Mouse (Mus musculus) lung, postnatal 14 days (tissue): ENCODE results near the gene Kif26b.

Source experiments
- DNase-seq: peaks from one replicate; pipeline ENCODE4 v3.0.0; 2021

Gene Kif26b

GRCm38 (mm10) chr1:178667808-178668207 is 138.9 kb downstream of the Kif26b start:
- DNase-seq = peak; percentile 3

DNA sequence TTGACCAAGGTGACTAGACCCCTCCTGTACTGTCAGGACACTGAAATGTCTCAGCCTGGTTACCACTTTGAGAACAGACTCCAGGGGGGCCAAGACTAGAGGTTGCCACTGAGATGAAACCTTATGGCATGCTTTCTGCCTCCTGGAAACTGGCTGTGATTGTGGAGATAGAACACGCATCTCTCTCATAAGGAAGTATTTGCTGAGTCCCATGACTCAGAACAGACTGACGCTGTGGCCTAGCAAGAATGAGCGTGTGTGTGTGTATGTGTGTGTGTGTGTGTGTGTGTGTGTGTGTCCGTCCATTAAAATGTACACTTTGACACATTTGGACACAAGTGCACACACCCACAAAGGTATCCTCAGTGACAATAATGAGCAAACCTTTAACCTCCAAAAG is 140.0 kb downstream of the Kif26b start:
- no peak for DNase-seq

GRCm38 (mm10) chr1:178673051-178673450 is 144.1 kb downstream of the Kif26b start:
- DNase-seq = no peak

GRCm38 (mm10) chr1:178673506-178673905 is 144.6 kb downstream of the Kif26b start:
- DNase-seq = no peak

- peak; percentile 24 for DNase-seq
Measured at GRCm38 (mm10) chr1:178675542-178676252, 146.8 kb downstream of the Kif26b start.

- no peak for DNase-seq
Measured at GRCm38 (mm10) chr1:178677160-178677559, 148.2 kb downstream of the Kif26b start.

GRCm38 (mm10) chr1:178677630-178678221 is 148.8 kb downstream of the Kif26b start:
- DNase-seq = no peak

GRCm38 (mm10) chr1:178683631-178684030 is 154.7 kb downstream of the Kif26b start:
- peak; percentile 6 for DNase-seq

GRCm38 (mm10) chr1:178684991-178685680 is 156.2 kb downstream of the Kif26b start:
- no peak for DNase-seq

- DNase-seq = no peak
Measured at GRCm38 (mm10) chr1:178686881-178687280, 158.0 kb downstream of the Kif26b start.

- no peak for DNase-seq
Measured at GRCm38 (mm10) chr1:178689512-178689911, 160.6 kb downstream of the Kif26b start.

DNA sequence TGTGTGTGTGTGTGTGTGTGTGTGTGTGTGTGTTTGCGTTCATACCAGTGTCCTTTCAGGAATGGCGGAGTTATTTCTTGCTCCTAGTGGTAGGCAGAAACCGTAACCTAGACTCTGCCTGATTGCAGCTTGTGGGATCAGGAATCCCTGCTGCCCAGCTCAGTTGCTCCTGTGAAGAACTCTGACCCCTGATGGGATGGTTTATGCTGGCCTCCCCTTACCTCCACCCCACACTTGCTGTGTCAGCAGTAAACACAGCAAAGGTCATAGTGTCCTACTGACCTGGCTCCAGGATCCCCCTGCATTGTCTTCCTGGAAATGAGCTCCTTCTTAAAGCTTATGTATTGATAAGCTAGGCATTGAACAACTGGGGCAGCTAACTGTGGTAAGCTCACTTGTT is 162.8 kb downstream of the Kif26b start:
- no peak for DNase-seq

GRCm38 (mm10) chr1:178700102-178700501 is 171.2 kb downstream of the Kif26b start:
- no peak for DNase-seq

GRCm38 (mm10) chr1:178703496-178703895 is 174.6 kb downstream of the Kif26b start:
- DNase-seq = no peak

DNA sequence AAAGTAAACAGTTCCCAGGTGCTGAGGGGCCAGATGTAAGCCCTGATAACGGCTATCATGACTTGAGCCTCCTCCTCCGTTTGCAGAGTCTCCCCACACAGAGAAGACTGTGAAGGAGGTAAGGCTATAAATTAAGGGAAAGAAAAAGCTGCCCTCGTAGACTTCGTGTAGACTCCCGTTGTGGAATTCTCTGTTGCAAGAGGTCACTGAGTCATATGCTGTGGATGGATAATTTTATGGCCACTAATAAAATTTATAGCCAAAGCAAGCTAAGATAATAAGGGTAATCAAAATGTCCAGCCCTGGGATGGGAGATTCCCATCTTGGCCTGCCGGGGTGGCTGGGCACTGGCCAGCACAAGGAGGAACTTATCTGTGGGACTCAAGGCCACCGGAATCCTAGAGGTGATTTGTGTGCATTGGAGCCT is 179.0 kb downstream of the Kif26b start:
- no peak for DNase-seq

- DNase-seq = no peak
Measured at GRCm38 (mm10) chr1:178708356-178708755, 179.4 kb downstream of the Kif26b start.

DNA sequence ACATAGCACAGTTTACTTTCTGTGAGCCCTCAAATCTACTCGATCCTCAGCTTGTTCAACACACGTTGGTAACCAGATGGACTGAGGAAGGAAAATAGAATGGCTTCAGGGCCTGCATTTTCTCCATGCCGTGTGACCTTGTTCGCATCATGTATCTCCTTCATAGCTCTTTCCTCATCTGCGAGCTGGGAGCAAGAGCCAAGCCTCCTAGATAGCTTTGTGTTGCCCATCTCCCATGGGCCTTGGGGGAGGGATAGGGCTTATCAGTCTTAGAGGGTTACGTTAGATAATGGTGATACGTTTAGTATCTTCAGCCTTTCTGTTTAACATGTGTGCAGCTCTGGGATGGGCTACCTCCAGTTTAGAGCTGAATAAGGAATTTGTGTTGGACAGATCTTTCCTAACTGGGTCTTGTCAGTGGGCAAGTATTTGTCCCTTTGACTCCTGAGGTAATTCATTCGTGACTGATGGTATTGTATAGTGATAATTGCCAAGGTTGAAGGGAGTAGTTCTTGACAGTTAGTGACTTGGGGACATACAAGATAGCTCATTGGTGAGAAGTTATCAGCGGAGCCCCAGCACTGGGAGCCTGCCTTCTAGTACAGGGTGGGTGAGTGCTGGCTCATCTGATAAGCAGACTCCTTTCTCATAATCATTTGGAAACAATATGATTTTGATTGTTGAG is 183.4 kb downstream of the Kif26b start:
- no peak for DNase-seq

GRCm38 (mm10) chr1:178714209-178714608 is 185.3 kb downstream of the Kif26b start:
- DNase-seq = no peak

DNA sequence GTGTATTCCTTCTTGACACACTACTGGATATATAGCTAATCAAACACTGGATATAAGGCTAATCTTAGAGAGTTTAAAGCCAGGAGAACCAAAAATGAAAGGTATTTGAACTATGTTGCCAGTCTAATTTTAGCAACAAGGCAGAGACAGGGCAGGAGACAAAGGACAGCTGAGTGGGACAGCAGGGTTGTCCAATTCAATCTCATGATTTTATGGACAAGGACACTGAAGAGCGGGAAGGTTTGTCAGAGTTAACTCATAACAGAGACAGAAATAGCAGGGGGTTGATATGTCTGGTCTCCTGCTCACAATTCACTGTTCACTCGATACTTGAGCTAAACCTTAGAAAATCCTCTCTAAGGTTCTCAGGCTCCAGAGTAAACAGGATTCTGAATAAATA is 187.5 kb downstream of the Kif26b start:
- no peak for DNase-seq

- DNase-seq = no peak
Measured at GRCm38 (mm10) chr1:178720821-178721220, 191.9 kb downstream of the Kif26b start.

- DNase-seq = no peak
Measured at GRCm38 (mm10) chr1:178722793-178723192, 193.9 kb downstream of the Kif26b start.

GRCm38 (mm10) chr1:178725536-178725935 is 196.6 kb downstream of the Kif26b start:
- DNase-seq = no peak

- no peak for DNase-seq
Measured at GRCm38 (mm10) chr1:178728256-178728655, 199.3 kb downstream of the Kif26b start.
